Mouse (Mus musculus): ENCODE results near the gene Slc16a5.

DNA sequence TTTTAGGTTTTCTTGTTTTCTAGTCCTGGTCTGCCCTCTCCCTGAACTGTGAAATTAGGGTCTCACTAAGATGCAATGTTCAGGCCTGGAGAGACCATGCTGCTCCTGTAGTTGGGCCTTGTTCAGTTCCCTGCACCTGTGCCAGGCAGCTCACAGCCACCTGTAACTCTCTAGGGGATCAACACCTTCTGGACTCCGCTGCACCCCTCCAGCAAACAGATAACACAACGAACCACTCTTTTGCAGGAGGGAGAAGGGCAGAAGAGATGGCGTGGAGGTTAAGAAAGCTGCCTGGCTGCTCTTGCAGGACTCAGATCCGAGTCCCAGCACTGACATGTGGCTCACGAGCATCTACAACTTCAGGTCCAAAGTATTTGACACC, 48.2 kb downstream of the Slc16a5 start:
- TF ChIP-seq CTCF (IDR thresholded peaks at IDR 0.05; ENCODE audit: insufficient read depth, low read depth, low read length) (no peak), POLR2A (IDR thresholded peaks at IDR 0.05; ENCODE audit: insufficient read depth, low read depth, low read length) (no peak)
